Mouse (Mus musculus) midbrain, postnatal 0 days (tissue): ENCODE results near the gene Dync1h1. TPM values are rescaled to one million over a fixed set of nuclear protein-coding genes. Genes with fewer than 3 reads are reported as not detected.

Experiments
- ATAC-seq: fragments of 200-750 bp; cut with Nextera tagmentation; 2 replicates; pipeline ENCODE4 v1.8.0; 2017; ENCODE audit warnings: moderate number of reproducible peaks, mild to moderate bottlenecking, moderate TSS enrichment, moderate library complexity; ENCODE audit not compliant: low FRiP score
- DNase-seq: peaks from one replicate; pipeline ENCODE4 v3.0.0-alpha.2; 2015; ENCODE audit warnings: low spot score
- H3K27ac ChIP-seq: fragments of 300-500 bp; sonication (generic); 2 replicates; pipeline ENCODE4 v1.5.1; 2014; ENCODE audit warnings: low read depth, mild to moderate bottlenecking, low read length, mixed read lengths
- H3K27me3 ChIP-seq: fragments of 300-500 bp; sonication (generic); 2 replicates; pipeline ENCODE4 v1.6.1; 2014; ENCODE audit warnings: low read length, control low read depth, mixed read lengths; ENCODE audit not compliant: insufficient read depth
- H3K36me3 ChIP-seq: fragments of 300-500 bp; sonication (generic); 2 replicates; pipeline ENCODE4 v1.6.1; 2014; ENCODE audit warnings: low read length, control low read depth, mixed read lengths; ENCODE audit not compliant: insufficient read depth
- H3K4me1 ChIP-seq: fragments of 300-500 bp; sonication (generic); 2 replicates; pipeline ENCODE4 v1.6.1; 2014; ENCODE audit warnings: mild to moderate bottlenecking, control low read depth, antibody characterized with exemption, low read length, mixed read lengths; ENCODE audit not compliant: insufficient read depth
- H3K4me2 ChIP-seq: fragments of 300-500 bp; sonication (generic); 2 replicates; pipeline ENCODE4 v1.6.1; 2014; ENCODE audit warnings: low read depth, mild to moderate bottlenecking, low read length, mixed read lengths; ENCODE audit not compliant: poor library complexity, severe bottlenecking
- H3K4me3 ChIP-seq: fragments of 300-500 bp; sonication (generic); 2 replicates; pipeline ENCODE4 v1.5.1; 2014; ENCODE audit warnings: low read depth, mild to moderate bottlenecking, low read length, moderate library complexity
- H3K9ac ChIP-seq: fragments of 300-500 bp; sonication (generic); replicated peaks from 2 replicates; pipeline ENCODE4 v1.6.1; 2014; ENCODE audit warnings: mild to moderate bottlenecking, low read length, moderate library complexity, mixed read lengths; ENCODE audit not compliant: poor library complexity, severe bottlenecking
- H3K9me3 ChIP-seq: fragments of 300-500 bp; sonication (generic); 2 replicates; pipeline ENCODE4 v1.6.1; 2016; ENCODE audit warnings: low read length, control low read depth
- CTCF ChIP-seq: IDR thresholded peaks from 2 replicates; pipeline ENCODE4 v1.5.1; 2016; ENCODE audit warnings: antibody characterized with exemption, mild to moderate bottlenecking
- WGBS: fragments of 180-500 bp; shearing (Covaris S2); extraction: QIAGEN DNeasy Blood & Tissue Kit; methylation state at CpG from one replicate; pipeline ENCODE4 v1.1.7; 2014; 5-methylcytosine and 5-hydroxymethylcytosine counted together
- polyA plus RNA-seq: library from polyadenylated mRNA; unstranded; fragments of >200 nt; fragmentation: Nextera tagmentation; extraction: Ambion mirVana; gene quantifications from 2 replicates; pipeline ENCODE4 v1.2.1, GENCODE M21; 2015
- total RNA-seq: library from RNA; depleted of rRNA; stranded (reverse); fragments of >200 nt; gene quantifications from 2 replicates; pipeline ENCODE4 v1.2.3, GENCODE M21; 2014

The Dync1h1 gene
- total and polyA plus RNA-seq, 2 experiments from 2014 or later: 60.3 to 271 TPM

DNA sequence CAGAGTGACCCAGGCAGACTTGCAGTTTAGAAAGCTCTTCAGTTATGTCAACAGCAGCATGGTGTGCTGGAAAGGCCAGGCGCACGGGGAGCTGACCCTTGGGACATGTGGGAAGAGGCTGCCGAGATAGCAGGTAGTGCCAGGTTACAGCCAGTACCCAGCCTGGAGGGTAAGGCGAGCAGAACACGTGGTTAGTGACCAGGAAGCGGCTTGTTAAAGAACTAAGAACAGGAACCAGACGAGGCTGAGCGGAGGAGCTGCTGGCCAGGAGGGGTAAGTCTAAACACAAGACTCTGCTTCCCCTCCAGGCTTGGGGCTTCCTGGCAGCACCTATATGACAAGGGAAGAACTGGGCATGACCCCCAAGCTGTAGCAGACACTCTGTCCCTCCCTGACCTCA lies 27.6 kb upstream of the Dync1h1 start:
- ATAC-seq: no peak
- WGBS: 91% methylated on average over 8 of the region's 8 CpGs
- Histone ChIP-seq H3K9ac (no peak overlapping the region), H3K4me1 (no peaks in the 10 kb centered on the region), H3K9me3 (no peaks in the 10 kb centered on the region), H3K36me3 (peaks cover 26% of the 10 kb centered on the region; the same call in 1 of the 2 replicates), H3K4me2 (no peak overlapping the region), H3K27me3 (no peaks in the 10 kb centered on the region), H3K27ac (no peak overlapping the region), H3K4me3 (no peak overlapping the region)
- TF ChIP-seq CTCF: no peak
- no peak for DNase-seq

DNA sequence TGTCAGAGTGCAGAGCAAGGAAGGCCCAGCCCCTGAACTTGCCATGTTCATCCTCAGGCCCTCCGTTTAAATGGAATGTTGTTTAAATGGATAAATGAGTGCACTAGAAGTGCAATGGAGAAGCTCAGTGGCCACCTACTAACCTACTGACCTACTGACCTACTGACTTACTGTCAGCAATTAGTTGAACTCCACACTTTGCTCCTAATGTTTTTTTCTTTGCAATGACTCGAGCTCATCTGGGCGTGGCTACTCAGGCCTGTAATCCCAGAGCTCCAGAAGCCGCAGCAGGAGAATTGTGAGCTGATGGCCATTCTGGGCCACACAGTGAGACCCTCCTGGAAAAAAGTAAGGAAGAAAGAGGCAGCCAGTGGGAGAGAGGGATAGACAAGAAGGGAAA lies 25.3 kb upstream of the Dync1h1 start:
- ATAC-seq: no peak

DNA sequence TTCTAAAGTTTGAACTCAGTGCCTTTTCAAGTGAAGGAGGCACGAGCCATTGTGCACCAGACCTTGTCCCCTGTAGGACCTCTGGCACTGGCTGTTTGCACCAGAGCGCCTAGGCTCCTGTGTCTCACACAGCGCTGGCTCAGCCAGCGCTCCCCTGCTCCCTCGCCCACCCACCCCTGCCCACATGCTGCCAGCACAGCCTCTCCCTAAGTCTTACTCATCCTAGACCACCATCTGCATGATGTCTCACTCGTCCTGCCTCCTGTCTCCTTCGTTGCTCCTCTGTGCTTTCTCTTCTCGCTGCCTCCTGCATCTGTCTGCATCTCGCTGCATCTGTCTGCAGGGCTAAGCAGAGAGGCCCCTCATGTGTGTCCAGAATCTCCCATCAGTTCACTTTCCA lies 22.9 kb upstream of the Dync1h1 start:
- Histone ChIP-seq H3K4me1 (no peaks in the 10 kb centered on the region), H3K27ac (no peak overlapping the region), H3K4me2 (no peak overlapping the region), H3K27me3 (no peaks in the 10 kb centered on the region), H3K36me3 (peaks cover 16% of the 10 kb centered on the region), H3K9ac (no peak overlapping the region), H3K9me3 (no peaks in the 10 kb centered on the region), H3K4me3 (no peak overlapping the region)
- ATAC-seq (no peak), DNase-seq (no peak)
- TF ChIP-seq CTCF: no peak
- 82% methylated on average over 9 of the region's 9 CpGs for WGBS

More for the DNA sequence above, 25.3 kb upstream of the Dync1h1 start:
- Histone ChIP-seq H3K9me3 (no peaks in the 10 kb centered on the region), H3K4me2 (no peak overlapping the region), H3K4me3 (no peak overlapping the region), H3K36me3 (peaks cover 19% of the 10 kb centered on the region), H3K27ac (no peak overlapping the region), H3K9ac (no peak overlapping the region), H3K4me1 (no peaks in the 10 kb centered on the region), H3K27me3 (no peaks in the 10 kb centered on the region)
- no peak for TF ChIP-seq CTCF
- 79% methylated on average over 4 of the region's 4 CpGs for WGBS
- DNase-seq: no peak

DNA sequence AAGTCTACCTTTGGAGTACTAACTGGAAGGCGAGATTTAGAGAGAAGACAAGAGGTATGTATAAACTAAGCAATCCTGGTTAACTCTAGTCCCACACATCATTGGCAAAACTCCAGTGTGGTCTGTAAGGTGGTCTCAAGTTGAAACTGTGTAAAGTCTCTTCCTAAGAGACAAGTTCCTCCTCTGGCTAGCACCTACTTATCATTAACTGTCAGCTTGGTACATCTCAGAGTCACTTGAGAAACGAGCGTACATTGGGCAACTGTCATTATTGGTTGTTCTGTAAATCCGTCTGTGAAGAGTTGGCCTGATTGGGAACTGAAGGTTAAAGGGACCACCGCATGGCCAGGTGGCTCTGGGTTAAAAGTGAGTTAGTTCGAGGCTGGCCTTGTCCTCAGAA lies 12.6 kb upstream of the Dync1h1 start:
- no peak for ATAC-seq
- Histone ChIP-seq H3K4me2 (no peak overlapping the region), H3K27ac (no peak overlapping the region), H3K4me3 (no peak overlapping the region), H3K9me3 (no peaks in the 10 kb centered on the region), H3K9ac (no peak overlapping the region), H3K36me3 (no peaks in the 10 kb centered on the region), H3K4me1 (0 out of 2 replicates have a peak, but pooled peaks cover 4% of the 10 kb centered on the region), H3K27me3 (no peaks in the 10 kb centered on the region)
- no peak for DNase-seq
- no peak for TF ChIP-seq CTCF
- WGBS: 82% methylated on average over 6 of the region's 6 CpGs

DNA sequence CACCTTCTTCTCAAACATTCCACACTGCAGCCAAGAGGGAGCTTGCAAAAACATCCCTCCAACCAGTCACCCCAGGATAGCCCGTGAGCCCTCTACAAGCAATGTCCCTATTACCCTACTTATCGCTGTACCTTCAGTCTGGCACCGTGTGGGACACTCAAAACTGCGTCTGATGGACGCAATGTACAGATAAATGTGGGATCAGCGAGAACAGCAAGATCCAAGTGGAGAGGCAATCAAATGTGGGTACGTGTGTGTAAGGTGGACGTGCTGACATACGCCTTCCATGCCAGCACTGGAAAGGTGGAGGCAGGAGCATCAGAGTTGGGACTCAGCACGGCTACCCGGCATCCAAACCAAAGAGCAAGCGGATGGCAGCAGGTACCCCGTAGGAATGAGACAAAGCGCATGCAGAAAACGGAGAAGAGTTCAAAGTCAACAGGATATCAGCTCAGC lies 10.4 kb upstream of the Dync1h1 start:
- ATAC-seq: peak; percentile 44

DNA sequence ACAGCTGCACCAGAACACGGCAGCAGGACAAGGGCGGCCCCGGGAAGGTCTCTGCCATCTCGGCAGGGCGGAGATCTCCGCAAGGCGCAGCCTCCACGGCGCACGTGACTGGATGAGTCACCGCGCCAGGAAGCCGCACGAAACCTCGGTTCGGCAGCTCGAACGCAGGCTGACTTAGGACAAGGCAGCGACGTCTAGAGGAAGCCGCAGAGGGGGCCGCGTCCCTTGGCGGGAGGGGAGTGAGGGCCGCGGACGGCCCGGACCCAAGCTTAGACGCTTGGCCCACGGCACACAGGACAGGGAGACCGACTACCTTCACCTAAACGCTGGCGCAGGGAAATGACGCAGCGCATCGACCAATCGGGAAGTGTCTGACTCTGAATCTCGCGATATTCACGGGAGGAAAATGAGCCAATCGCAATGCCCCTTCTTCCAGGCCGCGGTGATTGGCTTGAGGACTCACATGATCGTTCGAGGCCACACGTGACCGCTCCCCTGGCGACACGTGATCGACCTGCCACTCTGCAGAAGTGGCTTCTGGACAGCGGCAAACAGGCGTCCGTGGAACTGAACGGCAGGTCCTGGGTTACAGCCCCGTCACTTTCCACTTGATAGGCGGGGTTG lies 9.9 kb upstream of the Dync1h1 start:
- H3K4me2 ChIP-seq: peak overlapping the region; percentile 84
- DNase-seq (peak; percentile 100), ATAC-seq (peak; percentile 96)
- peak overlapping the region; percentile 74 for H3K4me3 ChIP-seq
- H3K36me3 ChIP-seq: no peaks in the 10 kb centered on the region
- TF ChIP-seq CTCF: no peak
- H3K27me3 ChIP-seq: no peaks in the 10 kb centered on the region
- peak overlapping the region; percentile 98 for H3K27ac ChIP-seq
- under 1% methylated on average over 56 of the region's 56 CpGs for WGBS
- H3K9ac ChIP-seq: peak overlapping the region; percentile 91
- no peaks in the 10 kb centered on the region for H3K9me3 ChIP-seq
- H3K4me1 ChIP-seq: 0 out of 2 replicates have a peak, but pooled peaks cover 4% of the 10 kb centered on the region

More for the DNA sequence above, 10.4 kb upstream of the Dync1h1 start:
- Histone ChIP-seq H3K4me1 (0 out of 2 replicates have a peak, but pooled peaks cover 4% of the 10 kb centered on the region), H3K36me3 (no peaks in the 10 kb centered on the region), H3K4me2 (peak overlapping the region; percentile 83), H3K9ac (peak overlapping the region; percentile 91), H3K27ac (peak overlapping the region; percentile 98), H3K27me3 (no peaks in the 10 kb centered on the region), H3K9me3 (no peaks in the 10 kb centered on the region), H3K4me3 (peak overlapping the region; percentile 74)
- 2% methylated on average over 15 of the region's 15 CpGs for WGBS
- DNase-seq: peak; percentile 6
- TF ChIP-seq CTCF: no peak
